Mouse (Mus musculus) testis, adult 2 months (tissue): ENCODE data around the gene Wdr70. TPM values are rescaled to one million over a fixed set of nuclear protein-coding genes. Genes with fewer than 3 reads are reported as not detected.

Experiments
- H3K27ac ChIP-seq: fragments of 200-500 bp; 2 replicates; pipeline ENCODE4 v1.5.1; 2012; ENCODE audit warnings: low read depth, low read length; ENCODE audit not compliant: control insufficient read depth, insufficient read depth
- H3K27me3 ChIP-seq: fragments of 200-500 bp; 2 replicates; pipeline ENCODE4 v1.6.1; 2012; ENCODE audit warnings: mild to moderate bottlenecking, low read length, moderate library complexity; ENCODE audit not compliant: control insufficient read depth, insufficient read depth
- H3K36me3 ChIP-seq: fragments of 200-500 bp; 2 replicates; pipeline ENCODE4 v1.6.1; 2012; ENCODE audit warnings: mild to moderate bottlenecking, low read length; ENCODE audit not compliant: control insufficient read depth, insufficient read depth
- H3K4me1 ChIP-seq: fragments of 200-500 bp; 2 replicates; pipeline ENCODE4 v1.6.1; 2012; ENCODE audit warnings: low read length; ENCODE audit not compliant: control insufficient read depth, insufficient read depth
- H3K4me3 ChIP-seq: fragments of 200-500 bp; 2 replicates; pipeline ENCODE4 v1.5.1; 2012; ENCODE audit warnings: low read depth, mild to moderate bottlenecking, low read length, moderate library complexity, mixed read lengths; ENCODE audit not compliant: control insufficient read depth
- CTCF ChIP-seq: fragments of 200-500 bp; IDR thresholded peaks from 2 replicates; pipeline ENCODE4 v1.5.1; 2012; ENCODE audit warnings: low read depth, mild to moderate bottlenecking, inconsistent platforms, low read length, moderate library complexity; ENCODE audit not compliant: control insufficient read depth, insufficient read depth, insufficient replicate concordance
- POLR2A ChIP-seq: fragments of 200-500 bp; IDR thresholded peaks from 2 replicates; pipeline ENCODE4 v1.6.1; 2012; ENCODE audit warnings: low read depth, mild to moderate bottlenecking, inconsistent platforms, low read length, moderate library complexity; ENCODE audit not compliant: control insufficient read depth
- polyA plus RNA-seq: library from polyadenylated mRNA; depleted of rRNA; stranded (reverse); fragments of >200 nt; gene quantifications from 2 replicates; pipeline ENCODE4 v1.2.3, GENCODE M21; 2012

Gene Wdr70
- polyA plus RNA-seq, 1 experiment: 31.3 TPM

DNA sequence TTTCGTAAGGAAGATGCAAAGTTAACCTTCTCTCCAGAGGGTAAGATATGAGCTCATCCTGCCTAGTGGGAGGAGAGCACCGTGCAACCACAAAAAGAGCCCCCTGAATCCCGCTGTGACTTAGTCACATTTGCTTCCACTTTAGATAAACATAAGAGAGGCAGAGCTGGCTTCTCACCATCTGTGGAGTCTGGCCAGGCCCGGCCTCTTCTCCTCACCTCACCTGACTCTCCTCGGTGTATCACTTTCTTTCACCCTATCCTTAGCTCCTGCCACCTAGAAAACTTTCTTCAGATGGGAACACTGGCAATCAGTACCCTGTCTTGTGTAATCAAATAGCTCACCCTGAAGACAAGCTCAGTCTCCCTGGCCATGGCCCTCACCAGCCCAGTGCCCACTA lies 240.2 kb downstream of the Wdr70 start:
- H3K36me3 ChIP-seq: no peaks in the 10 kb centered on the region
- H3K27me3 ChIP-seq: no peaks in the 10 kb centered on the region
- TF ChIP-seq POLR2A (no peak), CTCF (no peak)
- no peak overlapping the region for H3K4me3 ChIP-seq
- no peaks in the 10 kb centered on the region for H3K4me1 ChIP-seq
- no peak overlapping the region for H3K27ac ChIP-seq

DNA sequence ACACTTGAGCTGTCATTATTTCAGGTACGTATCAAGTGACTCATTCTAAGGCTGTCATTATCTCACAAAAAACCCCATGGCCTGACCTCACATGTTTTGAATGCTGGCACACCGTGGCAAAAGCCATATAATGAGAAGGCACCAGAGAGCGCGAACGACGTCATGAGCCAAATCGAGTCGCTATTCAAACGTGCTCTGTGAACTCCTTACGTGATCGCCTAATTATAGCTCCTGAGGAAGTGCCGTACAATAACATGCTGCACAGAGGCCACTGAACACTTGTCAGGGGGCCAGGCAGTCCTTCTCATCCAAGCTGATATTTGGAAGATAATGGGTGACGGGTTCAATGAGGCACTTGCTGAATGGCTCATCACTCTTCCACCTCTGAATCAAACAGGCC lies 241.6 kb downstream of the Wdr70 start:
- H3K27ac ChIP-seq: no peak overlapping the region
- no peaks in the 10 kb centered on the region for H3K36me3 ChIP-seq
- H3K27me3 ChIP-seq: no peaks in the 10 kb centered on the region
- no peak for TF ChIP-seq POLR2A
- no peak for TF ChIP-seq CTCF
- H3K4me3 ChIP-seq: no peak overlapping the region
- H3K4me1 ChIP-seq: no peaks in the 10 kb centered on the region

DNA sequence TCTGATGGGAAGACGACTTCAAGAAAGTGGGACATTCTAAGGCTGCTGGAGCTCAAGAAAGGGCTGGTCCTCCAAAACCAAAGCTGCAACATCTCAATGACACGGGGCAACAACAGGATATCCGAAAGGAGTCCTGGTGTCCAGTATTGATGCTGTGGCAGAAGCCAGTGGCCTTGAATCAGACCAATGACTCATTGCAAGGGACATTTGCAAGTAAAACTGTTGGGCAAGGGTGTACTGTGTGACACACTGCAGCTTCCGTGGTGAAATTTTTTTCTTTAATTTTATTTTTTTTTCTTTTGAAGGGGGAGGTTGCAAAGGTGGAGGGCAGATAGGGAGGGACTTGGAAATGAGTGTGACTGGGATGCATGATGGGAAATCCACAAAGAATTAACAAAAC lies 256.6 kb downstream of the Wdr70 start:
- no peak overlapping the region for H3K27ac ChIP-seq
- no peak overlapping the region for H3K4me3 ChIP-seq
- no peaks in the 10 kb centered on the region for H3K27me3 ChIP-seq
- no peaks in the 10 kb centered on the region for H3K36me3 ChIP-seq
- no peak for TF ChIP-seq CTCF
- no peak for TF ChIP-seq POLR2A
- H3K4me1 ChIP-seq: no peaks in the 10 kb centered on the region

- TF ChIP-seq CTCF (no peak), POLR2A (no peak)
- H3K4me3 ChIP-seq: no peak overlapping the region
- no peak overlapping the region for H3K27ac ChIP-seq
- no peaks in the 10 kb centered on the region for H3K4me1 ChIP-seq
- H3K36me3 ChIP-seq: no peaks in the 10 kb centered on the region
- no peaks in the 10 kb centered on the region for H3K27me3 ChIP-seq
Measured at GRCm38 (mm10) chr15:7841664-7842063, 257.3 kb downstream of the Wdr70 start.

DNA sequence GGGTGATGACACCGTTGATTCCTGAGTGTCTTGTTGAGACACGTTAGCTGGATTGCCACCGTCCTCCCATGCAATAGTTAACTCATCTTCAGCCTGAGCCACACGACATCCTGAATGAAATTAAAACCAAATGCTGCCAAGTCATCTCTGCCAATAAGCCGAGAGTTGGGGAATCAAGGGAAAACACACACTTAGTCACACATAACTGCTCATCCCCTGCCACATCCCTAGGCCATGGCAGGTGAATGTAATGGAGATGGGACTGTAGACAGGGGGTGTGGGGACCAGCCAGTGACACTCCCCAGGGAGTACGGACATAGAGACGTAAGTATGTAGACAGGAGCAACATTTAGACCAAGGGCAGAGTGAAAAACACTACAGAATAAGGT lies 260.1 kb downstream of the Wdr70 start:
- Histone ChIP-seq H3K36me3 (no peaks in the 10 kb centered on the region), H3K27me3 (no peaks in the 10 kb centered on the region)
- TF ChIP-seq POLR2A: no peak
- TF ChIP-seq CTCF: no peak

DNA sequence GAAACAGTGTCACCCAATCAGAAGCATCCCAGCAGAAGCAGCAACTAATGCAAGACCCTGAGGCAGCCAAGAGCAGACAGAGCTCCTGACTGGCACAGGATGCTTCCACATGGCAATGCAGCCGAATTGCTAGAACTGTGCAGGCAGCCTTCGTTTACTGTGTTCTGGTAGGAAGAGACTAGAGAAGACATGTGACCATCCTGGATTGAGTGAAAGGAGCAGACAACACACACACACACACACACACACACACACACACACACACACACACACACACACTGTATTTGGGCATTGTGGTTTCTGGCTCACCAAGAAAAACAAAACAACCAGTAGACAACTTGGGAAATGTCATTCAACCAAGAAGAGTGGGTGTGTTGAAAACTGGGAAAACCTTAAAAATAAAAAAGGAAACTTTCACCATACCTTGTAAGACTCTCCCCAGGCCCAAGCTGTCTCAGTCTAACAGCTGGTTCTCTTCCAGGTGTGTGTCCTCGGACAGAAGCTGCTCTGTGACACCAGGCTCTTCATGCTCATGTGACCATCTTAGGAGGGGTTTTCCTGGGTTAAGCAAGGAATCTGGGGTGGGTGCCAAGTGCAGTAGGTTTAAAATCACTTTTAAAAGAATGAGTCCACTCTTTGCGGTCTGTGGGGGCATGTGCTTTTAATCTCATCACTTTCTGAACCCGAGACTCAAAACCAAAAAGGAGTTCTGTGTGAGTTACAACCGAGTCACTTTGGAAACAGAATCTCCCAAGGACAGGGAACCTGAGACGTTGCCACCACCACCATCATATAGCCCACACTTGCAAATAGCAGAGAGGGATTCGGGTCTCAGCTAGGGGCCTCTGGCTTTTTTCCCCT lies 260.7 kb downstream of the Wdr70 start:
- Histone ChIP-seq H3K27ac (no peak overlapping the region), H3K4me3 (no peak overlapping the region), H3K4me1 (no peaks in the 10 kb centered on the region), H3K27me3 (no peaks in the 10 kb centered on the region), H3K36me3 (no peaks in the 10 kb centered on the region)
- TF ChIP-seq CTCF: no peak
- TF ChIP-seq POLR2A: no peak

More for the DNA sequence above, 260.1 kb downstream of the Wdr70 start:
- H3K4me3 ChIP-seq: no peak overlapping the region
- H3K27ac ChIP-seq: no peak overlapping the region
- no peaks in the 10 kb centered on the region for H3K4me1 ChIP-seq

DNA sequence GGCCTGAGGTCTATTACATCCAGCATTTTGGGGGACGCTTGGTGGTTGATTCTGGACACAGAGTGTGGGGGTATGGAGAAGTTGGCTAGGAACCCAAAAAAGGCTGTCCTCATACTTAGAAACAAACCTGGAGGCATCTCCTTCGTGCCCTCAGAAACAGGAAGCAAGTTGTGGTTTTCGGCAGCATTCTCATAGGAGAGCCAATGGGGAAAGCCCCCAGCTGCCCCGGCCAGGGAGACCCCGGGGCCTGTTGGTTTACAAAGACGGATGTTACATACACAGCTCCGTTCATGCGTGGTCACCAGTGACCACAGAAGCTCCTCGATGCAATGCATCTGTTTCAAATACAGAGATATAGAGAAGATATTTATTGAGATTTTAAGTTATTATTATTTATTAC lies 263.6 kb downstream of the Wdr70 start:
- no peak overlapping the region for H3K27ac ChIP-seq
- H3K4me1 ChIP-seq: no peaks in the 10 kb centered on the region
- no peaks in the 10 kb centered on the region for H3K27me3 ChIP-seq
- TF ChIP-seq CTCF (no peak), POLR2A (no peak)
- H3K4me3 ChIP-seq: no peak overlapping the region
- no peaks in the 10 kb centered on the region for H3K36me3 ChIP-seq

- TF ChIP-seq POLR2A (no peak), CTCF (no peak)
Measured at GRCm38 (mm10) chr15:7825530-7825929, 273.5 kb downstream of the Wdr70 start.

More at GRCm38 (mm10) chr15:7825530-7825929, 273.5 kb downstream of the Wdr70 start:
- no peaks in the 10 kb centered on the region for H3K27me3 ChIP-seq
- no peaks in the 10 kb centered on the region for H3K36me3 ChIP-seq
- H3K4me1 ChIP-seq: no peaks in the 10 kb centered on the region
- no peak overlapping the region for H3K4me3 ChIP-seq
- no peak overlapping the region for H3K27ac ChIP-seq
